Mouse (Mus musculus) testis, adult 2 months (tissue): ENCODE measurements at regions not wholly inside any gene's neighbourhood (a gene's known extent, or its start where the extent isn't known, plus 50 kb on each side); places are given as distances from the start of the nearest gene placed in this dataset.

Source experiments
- CTCF ChIP-seq: fragments of 200-500 bp; IDR thresholded peaks from 2 replicates; pipeline ENCODE4 v1.5.1; 2012; ENCODE audit warnings: low read depth, mild to moderate bottlenecking, inconsistent platforms, low read length, moderate library complexity; ENCODE audit not compliant: control insufficient read depth, insufficient read depth, insufficient replicate concordance
- POLR2A ChIP-seq: fragments of 200-500 bp; IDR thresholded peaks from 2 replicates; pipeline ENCODE4 v1.6.1; 2012; ENCODE audit warnings: low read depth, mild to moderate bottlenecking, inconsistent platforms, low read length, moderate library complexity; ENCODE audit not compliant: control insufficient read depth

- TF ChIP-seq CTCF (no peak), POLR2A (no peak)
Measured at GRCm38 (mm10) chr3:101690222-101690621, 85.7 kb upstream of the Atp1a1 start.
